Mouse (Mus musculus) lung, adult 2 months (tissue): Measurements from ENCODE around the gene Zxdb.

ENCODE experiments used
- CTCF ChIP-seq: fragments of 200-500 bp; IDR thresholded peaks from 2 replicates; pipeline ENCODE4 v1.5.1; 2011; ENCODE audit warnings: mild to moderate bottlenecking, low read length, control low read depth; ENCODE audit not compliant: insufficient read depth
- POLR2A ChIP-seq: fragments of 200-500 bp; IDR thresholded peaks from 2 replicates; pipeline ENCODE4 v1.6.1; 2011; ENCODE audit warnings: low read depth, mild to moderate bottlenecking, control low read depth, low read length, borderline replicate concordance; ENCODE audit errors: extremely low read depth

DNA sequence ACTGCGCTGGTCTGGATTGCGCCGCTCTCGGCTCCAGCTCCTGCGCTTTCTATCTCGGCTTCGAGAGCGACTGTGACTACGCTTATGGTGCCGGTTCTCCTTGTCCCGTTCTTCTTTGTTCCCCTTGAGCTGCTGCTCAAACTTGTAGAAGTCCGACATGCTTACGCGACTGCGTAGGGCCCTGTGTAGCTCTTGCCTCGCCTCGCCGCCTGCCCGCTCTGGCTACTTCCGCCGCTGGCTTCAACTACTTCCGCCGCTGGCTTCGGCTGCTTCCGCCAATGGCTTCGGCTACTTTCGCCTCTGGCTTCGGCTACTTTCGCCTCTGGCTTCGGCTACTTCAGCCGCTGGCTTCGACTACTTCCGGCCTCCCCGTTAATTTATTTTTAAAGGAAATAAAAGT, 49.5 kb downstream of the Zxdb start:
- TF ChIP-seq CTCF (no peak), POLR2A (no peak)
